Mouse (Mus musculus) limb, embryonic 14.5 days (tissue): ENCODE data around the gene Tmem205. TPM values are rescaled to one million over a fixed set of nuclear protein-coding genes. Genes with fewer than 3 reads are reported as not detected.

ENCODE experiments used
- ATAC-seq: fragments of 200-750 bp; cut with Nextera tagmentation; 2 replicates; pipeline ENCODE4 v1.8.0; 2017; ENCODE audit warnings: low read depth, moderate number of reproducible peaks, moderate TSS enrichment; ENCODE audit not compliant: low FRiP score
- DNase-seq: peaks from one replicate; pipeline ENCODE4 v3.0.0-alpha.2; 2015; ENCODE audit warnings: low spot score
- H3K27ac ChIP-seq: fragments of 300-500 bp; sonication (generic); replicated peaks from 2 replicates; pipeline ENCODE4 v1.5.1; 2014; ENCODE audit warnings: low read depth, mild to moderate bottlenecking, low read length, moderate library complexity, mixed read lengths
- H3K27me3 ChIP-seq: fragments of 300-500 bp; sonication (generic); 2 replicates; pipeline ENCODE4 v1.6.1; 2014; ENCODE audit warnings: low read length, mixed read lengths; ENCODE audit not compliant: control insufficient read depth, insufficient read depth
- H3K36me3 ChIP-seq: fragments of 300-500 bp; sonication (generic); 2 replicates; pipeline ENCODE4 v1.6.1; 2014; ENCODE audit warnings: mild to moderate bottlenecking, low read length, moderate library complexity, mixed read lengths; ENCODE audit not compliant: control insufficient read depth, insufficient read depth
- H3K4me1 ChIP-seq: fragments of 300-500 bp; sonication (generic); 2 replicates; pipeline ENCODE4 v1.6.1; 2014; ENCODE audit warnings: antibody characterized with exemption, low read length, mixed read lengths; ENCODE audit not compliant: control insufficient read depth, insufficient read depth
- H3K4me2 ChIP-seq: fragments of 300-500 bp; sonication (generic); replicated peaks from 2 replicates; pipeline ENCODE4 v1.6.1; 2014; ENCODE audit warnings: low read depth, mild to moderate bottlenecking, low read length, moderate library complexity; ENCODE audit not compliant: severe bottlenecking
- H3K4me3 ChIP-seq: fragments of 300-500 bp; sonication (generic); replicated peaks from 2 replicates; pipeline ENCODE4 v1.5.1; 2014; ENCODE audit warnings: low read length
- H3K9ac ChIP-seq: fragments of 300-500 bp; sonication (generic); 2 replicates; pipeline ENCODE4 v1.6.1; 2014; ENCODE audit warnings: mild to moderate bottlenecking, low read depth, low read length, moderate library complexity; ENCODE audit not compliant: severe bottlenecking
- H3K9me3 ChIP-seq: fragments of 300-500 bp; sonication (generic); 2 replicates; pipeline ENCODE4 v1.6.1; 2016; ENCODE audit warnings: low read length; ENCODE audit not compliant: control insufficient read depth
- POLR2A ChIP-seq: fragments of 200-500 bp; IDR thresholded peaks from 2 replicates; pipeline ENCODE4 v1.8.0; 2012; ENCODE audit warnings: inconsistent platforms, mild to moderate bottlenecking, moderate library complexity, borderline replicate concordance; ENCODE audit not compliant: insufficient read depth, insufficient read length; ENCODE audit errors: extremely low read depth
- WGBS: fragments of 180-500 bp; shearing (Covaris S2); extraction: QIAGEN DNeasy Blood & Tissue Kit; methylation state at CpG from one replicate; pipeline ENCODE4 v1.1.7; 2014; 5-methylcytosine and 5-hydroxymethylcytosine counted together
- polyA plus RNA-seq, 2 experiments: library from polyadenylated mRNA; depleted of rRNA in 1 of 2; stranded (reverse) in 1 of 2; unstranded in 1 of 2; fragments of >200 nt; fragmentation: Nextera tagmentation in 1 of 2; extraction: Ambion mirVana in 1 of 2; gene quantifications; 2 replicates each; pipeline versions ENCODE4 v1.2.1 to v1.2.3; 2012 to 2014

Tmem205 gene
- polyA plus RNA-seq, 2 experiments, result 37.4 to 51.5 TPM

DNA sequence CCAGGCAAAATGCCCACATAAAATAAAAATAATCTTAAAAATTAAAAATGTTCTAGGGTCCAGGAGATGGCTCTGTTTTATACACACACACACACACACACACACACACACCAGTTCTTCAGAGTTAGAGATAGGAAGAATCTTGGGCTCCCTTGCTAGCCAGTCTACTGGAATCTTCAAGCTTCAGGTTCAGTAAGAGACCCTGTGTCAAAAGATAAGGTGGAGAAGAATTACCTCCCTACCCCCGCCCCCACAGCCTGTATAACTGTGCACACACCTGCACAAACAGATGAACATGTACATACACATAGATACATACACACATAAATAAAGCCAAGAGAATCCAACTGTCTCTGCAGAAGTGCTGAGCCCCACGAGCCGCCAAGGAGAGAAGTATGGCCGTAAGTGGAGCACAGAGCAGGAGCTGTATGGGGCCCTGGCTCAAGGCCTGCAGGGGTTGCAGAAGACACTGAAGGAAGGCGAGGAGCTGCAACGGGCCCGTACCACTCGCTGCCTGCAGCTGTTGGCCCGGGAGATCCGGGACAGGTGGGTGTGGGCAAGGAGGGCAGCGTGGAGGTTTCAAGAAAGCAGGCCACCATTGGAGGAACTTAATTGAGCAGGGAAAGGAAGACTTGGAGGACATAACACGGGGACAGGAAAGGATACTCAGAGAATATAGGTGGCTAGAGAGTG, 5.2 kb upstream of the Tmem205 start:
- H3K4me3 ChIP-seq, result no peak overlapping the region
- H3K27me3 ChIP-seq, result no peaks in the 10 kb centered on the region
- DNase-seq (no peak), ATAC-seq (no peak)
- H3K9ac ChIP-seq, result no peak overlapping the region
- no peaks in the 10 kb centered on the region for H3K9me3 ChIP-seq
- peaks cover 3% of the 10 kb centered on the region; the same call in 1 of the 2 replicates for H3K4me1 ChIP-seq
- H3K4me2 ChIP-seq, result no peak overlapping the region
- no peaks in the 10 kb centered on the region for H3K36me3 ChIP-seq
- no peak for TF ChIP-seq POLR2A
- H3K27ac ChIP-seq, result no peak overlapping the region
- WGBS, result 59% methylated on average over 12 of the region's 12 CpGs

DNA sequence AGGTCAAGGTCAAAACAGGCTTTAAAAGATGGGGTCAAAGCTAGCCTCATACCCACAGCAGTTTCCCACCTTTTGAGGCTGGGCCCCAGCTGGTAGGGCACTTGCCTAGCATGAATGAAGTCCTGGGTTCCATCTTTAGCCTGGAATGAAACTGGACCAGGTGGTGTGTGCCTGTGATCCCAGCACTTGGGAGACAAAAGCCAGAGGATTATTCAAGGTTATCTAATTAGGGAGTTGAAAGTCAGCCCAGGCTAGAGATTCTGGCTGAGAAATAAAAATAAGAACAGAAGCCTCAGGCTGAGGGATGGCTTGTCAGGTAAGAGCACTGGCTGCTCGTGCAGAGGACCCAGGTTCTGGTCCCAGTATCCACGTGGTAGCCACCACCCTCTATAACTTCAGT, 4.7 kb upstream of the Tmem205 start:
- no peak overlapping the region for H3K27ac ChIP-seq
- no peak for TF ChIP-seq POLR2A

DNA sequence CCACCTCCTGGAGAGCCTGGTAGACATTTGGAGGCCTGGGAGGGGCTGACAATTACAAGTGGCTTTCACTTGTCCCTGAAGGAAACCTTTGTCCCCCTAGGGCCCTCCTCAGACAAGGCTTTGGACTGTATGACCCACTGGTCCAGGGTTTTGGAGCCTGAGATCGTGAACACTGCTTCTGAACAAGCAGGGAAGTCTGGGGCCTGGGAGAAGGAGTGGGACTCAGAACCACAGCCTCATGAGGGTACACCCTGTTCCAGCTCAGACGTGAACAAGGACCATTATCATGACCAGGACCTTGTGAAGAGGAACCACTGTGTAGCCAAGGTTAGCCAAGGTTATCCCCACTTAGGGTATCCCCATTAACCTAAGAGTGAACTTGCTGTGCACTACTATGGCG, 1.9 kb upstream of the Tmem205 start:
- H3K4me2 ChIP-seq, result no peak overlapping the region
- peaks cover 5% of the 10 kb centered on the region; the same call in 1 of the 2 replicates for H3K36me3 ChIP-seq
- WGBS, result 73% methylated on average over 3 of the region's 3 CpGs
- ATAC-seq (no peak), DNase-seq (no peak)
- no peak overlapping the region for H3K9ac ChIP-seq
- H3K9me3 ChIP-seq, result no peaks in the 10 kb centered on the region
- no peak for TF ChIP-seq POLR2A
- H3K27me3 ChIP-seq, result no peaks in the 10 kb centered on the region
- H3K27ac ChIP-seq, result no peak overlapping the region
- H3K4me3 ChIP-seq, result no peak overlapping the region
- H3K4me1 ChIP-seq, result peaks cover 7% of the 10 kb centered on the region; the same call in 1 of the 2 replicates

More for the DNA sequence above, 4.7 kb upstream of the Tmem205 start:
- no peak for ATAC-seq
- Histone ChIP-seq H3K36me3 (no peaks in the 10 kb centered on the region), H3K4me2 (no peak overlapping the region), H3K4me1 (peaks cover 3% of the 10 kb centered on the region; the same call in 1 of the 2 replicates), H3K27me3 (no peaks in the 10 kb centered on the region), H3K9ac (no peak overlapping the region), H3K4me3 (no peak overlapping the region), H3K9me3 (no peaks in the 10 kb centered on the region)
- WGBS, result 66% methylated on average over 2 of the region's 2 CpGs
- DNase-seq, result no peak

DNA sequence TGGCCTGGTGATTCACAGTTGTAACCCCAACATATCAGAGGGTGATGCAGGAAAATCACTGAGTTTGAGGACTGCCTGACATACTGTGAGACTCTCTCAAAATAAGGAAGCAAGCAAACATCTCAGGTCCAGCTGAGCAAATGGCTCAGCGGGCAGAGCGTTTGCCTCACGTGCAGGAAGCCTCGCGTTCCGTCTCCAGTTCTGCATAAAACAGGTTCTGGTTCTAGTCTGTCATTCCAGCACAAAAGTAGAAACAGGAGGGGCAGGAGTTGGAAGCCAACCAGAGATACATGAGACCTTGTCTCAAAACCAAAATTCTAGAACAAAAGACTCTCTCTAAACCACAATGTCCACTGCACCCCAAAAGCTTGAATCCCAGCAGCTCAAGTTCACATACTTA, 572 bp downstream of the Tmem205 start:
- 5% methylated on average over 6 of the region's 6 CpGs for WGBS
- peak overlapping the region; percentile 15; the same call in 1 of the 2 replicates for H3K27ac ChIP-seq

DNA sequence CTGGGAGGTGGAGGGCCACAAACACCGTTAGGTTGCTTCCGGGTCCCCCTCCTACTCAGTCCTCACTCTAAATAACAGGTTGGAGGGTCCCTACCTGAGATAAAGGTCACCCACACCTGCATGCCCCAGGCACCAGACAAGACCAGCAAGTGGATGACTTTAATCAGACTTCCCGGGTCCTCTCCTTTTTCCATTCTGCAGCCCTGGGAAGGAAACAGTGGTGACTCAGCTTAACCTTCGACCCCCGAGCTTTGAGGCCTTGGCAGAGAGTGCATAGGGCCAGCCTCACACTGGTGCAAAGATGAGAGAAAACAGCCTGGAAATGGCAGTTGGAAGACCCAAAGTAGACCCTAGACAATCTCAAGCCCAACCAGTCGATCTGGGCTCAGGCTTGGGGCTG, 1.2 kb downstream of the Tmem205 start:
- Histone ChIP-seq H3K9ac (peak overlapping the region; percentile 70; the same call in 1 of the 2 replicates), H3K4me3 (0 out of 2 replicates have a peak overlapping the region, but pooled peaks have one; percentile 48), H3K4me2 (peak overlapping the region; percentile 60), H3K9me3 (no peaks in the 10 kb centered on the region), H3K36me3 (peaks cover 6% of the 10 kb centered on the region; the same call in 1 of the 2 replicates), H3K27ac (no peak overlapping the region), H3K4me1 (peaks cover 7% of the 10 kb centered on the region; the same call in 1 of the 2 replicates), H3K27me3 (no peaks in the 10 kb centered on the region)
- DNase-seq, result no peak
- WGBS, result 86% methylated on average over 6 of the region's 6 CpGs
- ATAC-seq, result no peak
- no peak for TF ChIP-seq POLR2A

More for the DNA sequence above, 572 bp downstream of the Tmem205 start:
- DNase-seq, result no peak
- H3K4me3 ChIP-seq, result peak overlapping the region; percentile 48
- peaks cover 7% of the 10 kb centered on the region; the same call in 1 of the 2 replicates for H3K4me1 ChIP-seq
- ATAC-seq, result no peak
- H3K36me3 ChIP-seq, result peaks cover 6% of the 10 kb centered on the region; the same call in 1 of the 2 replicates
- H3K9me3 ChIP-seq, result no peaks in the 10 kb centered on the region
- peak overlapping the region; percentile 70 for H3K9ac ChIP-seq
- no peak for TF ChIP-seq POLR2A
- peak overlapping the region; percentile 60 for H3K4me2 ChIP-seq
- no peaks in the 10 kb centered on the region for H3K27me3 ChIP-seq
